Mouse (Mus musculus) ovary, postnatal 14 days (tissue): ENCODE measurements around the gene Ly6g5b.
"Not testable (repeated sequence)": the region's sequence is repeated elsewhere in the genome, so short reads cannot be mapped to it uniquely, and the experiment has no call there.

ENCODE experiments used
- DNase-seq: peaks from one replicate; pipeline ENCODE4 v3.0.0; 2022; ENCODE audit warnings: low spot score

Ly6g5b gene

GRCm38 (mm10) chr17:35140490-35140996 lies 25.3 kb upstream of the Ly6g5b start:
- no peak for DNase-seq

GRCm38 (mm10) chr17:35139269-35139668 lies 24.0 kb upstream of the Ly6g5b start:
- DNase-seq = no peak

GRCm38 (mm10) chr17:35135591-35136320 lies 20.5 kb upstream of the Ly6g5b start:
- no peak for DNase-seq

GRCm38 (mm10) chr17:35134801-35135590 lies 19.8 kb upstream of the Ly6g5b start, which contains the start of gene Bag6:
Gene Bag6, plus strand, starts transcription at chr17:35135178.
- DNase-seq = peak; percentile 91

GRCm38 (mm10) chr17:35133517-35133916 lies 18.3 kb upstream of the Ly6g5b start:
- no peak for DNase-seq

GRCm38 (mm10) chr17:35132174-35132560 lies 16.9 kb upstream of the Ly6g5b start:
- no peak for DNase-seq

- DNase-seq = no peak
Observed at GRCm38 (mm10) chr17:35131500-35132173, 16.4 kb upstream of the Ly6g5b start, which contains the start of gene Apom. Gene Apom, minus strand, starts transcription at chr17:35132050.

GRCm38 (mm10) chr17:35131038-35131437 lies 15.8 kb upstream of the Ly6g5b start:
- no peak for DNase-seq

- no peak for DNase-seq
Observed at GRCm38 (mm10) chr17:35128996-35129395, 13.8 kb upstream of the Ly6g5b start.

GRCm38 (mm10) chr17:35127017-35127416 lies 11.8 kb upstream of the Ly6g5b start:
- no peak for DNase-seq

GRCm38 (mm10) chr17:35126206-35126611 lies 11.0 kb upstream of the Ly6g5b start, which contains the start of gene D17H6S53E:
Gene D17H6S53E, plus strand, starts transcription at chr17:35126373.
- DNase-seq = peak; percentile 62

GRCm38 (mm10) chr17:35125578-35125977 lies 10.3 kb upstream of the Ly6g5b start:
- no peak for DNase-seq

GRCm38 (mm10) chr17:35125081-35125480 lies 9.9 kb upstream of the Ly6g5b start:
- DNase-seq = no peak

GRCm38 (mm10) chr17:35124261-35124896 lies 9.2 kb upstream of the Ly6g5b start:
- DNase-seq = not testable (repeated sequence)

- not testable (repeated sequence) for DNase-seq
Observed at GRCm38 (mm10) chr17:35123287-35123686, 8.1 kb upstream of the Ly6g5b start.

- no peak for DNase-seq
Observed at GRCm38 (mm10) chr17:35121871-35122303, 6.7 kb upstream of the Ly6g5b start, which contains the start of gene Csnk2b. Gene Csnk2b, minus strand, starts transcription at chr17:35122053.

- DNase-seq = peak; percentile 95
Observed at GRCm38 (mm10) chr17:35121143-35121799, 6.0 kb upstream of the Ly6g5b start, which contains the start of gene Gpank1. Gene Gpank1, plus strand, starts transcription at chr17:35121455.

- DNase-seq = peak; percentile 41
Observed at GRCm38 (mm10) chr17:35120745-35121142, 5.5 kb upstream of the Ly6g5b start.

GRCm38 (mm10) chr17:35111774-35112173 lies 3.5 kb downstream of the Ly6g5b start:
- DNase-seq = no peak

- DNase-seq = no peak
Observed at GRCm38 (mm10) chr17:35108097-35108496, 7.1 kb downstream of the Ly6g5b start, which contains the start of gene Ly6g5c. Gene Ly6g5c, plus strand, starts transcription at chr17:35108279.

- no peak for DNase-seq
Observed at GRCm38 (mm10) chr17:35106522-35106921, 8.7 kb downstream of the Ly6g5b start.
